Mouse (Mus musculus): ENCODE measurements around the gene Col25a1. TPM values are rescaled to one million over a fixed set of nuclear protein-coding genes. Genes with fewer than 3 reads are reported as not detected.

Col25a1 gene
- polyA plus RNA-seq, 1 experiment from 2014 or later: 14.8 TPM

- ATAC-seq (ENCODE audit: insufficient number of reproducible peaks, insufficient read depth, low FRiP score, low TSS enrichment, low read depth): no peak
- Histone ChIP-seq H3K27ac (no peak overlapping the region), H3K4me2 (no peak overlapping the region)
These were observed 30.1 kb downstream of the Col25a1 start for GRCm38 (mm10) chr3:130161323-130161917.

GRCm38 (mm10) chr3:130166875-130167274 is 35.6 kb downstream of the Col25a1 start:
- Histone ChIP-seq H3K36me3 (no peaks in the 10 kb centered on the region), H3K4me3 (no peak overlapping the region), H3K9ac (no peak overlapping the region), H3K4me1 (no peaks in the 10 kb centered on the region), H3K27ac (no peak overlapping the region), H3K4me2 (no peak overlapping the region), H3K27me3 (no peaks in the 10 kb centered on the region), H3K9me3 (no peaks in the 10 kb centered on the region)
- WGBS: 65% methylated on average over 4 of the region's 4 CpGs
- ATAC-seq (ENCODE audit: insufficient number of reproducible peaks, insufficient read depth, low FRiP score, low TSS enrichment, low read depth): no peak

More at GRCm38 (mm10) chr3:130161323-130161917, 30.1 kb downstream of the Col25a1 start:
- Histone ChIP-seq H3K9me3 (no peaks in the 10 kb centered on the region), H3K4me1 (0 out of 2 replicates have a peak, but pooled peaks cover 5% of the 10 kb centered on the region), H3K9ac (no peak overlapping the region), H3K36me3 (no peaks in the 10 kb centered on the region), H3K27me3 (no peaks in the 10 kb centered on the region), H3K4me3 (no peak overlapping the region)
- 38% methylated on average over 13 of the region's 13 CpGs for WGBS

GRCm38 (mm10) chr3:130172764-130173163 is 41.5 kb downstream of the Col25a1 start:
- Histone ChIP-seq H3K27me3 (peaks cover 3% of the 10 kb centered on the region; the same call in 1 of the 2 replicates), H3K9ac (no peak overlapping the region), H3K4me2 (no peak overlapping the region), H3K9me3 (no peaks in the 10 kb centered on the region), H3K4me3 (no peak overlapping the region), H3K4me1 (no peaks in the 10 kb centered on the region), H3K36me3 (no peaks in the 10 kb centered on the region), H3K27ac (no peak overlapping the region)
- ATAC-seq (ENCODE audit: insufficient number of reproducible peaks, insufficient read depth, low FRiP score, low TSS enrichment, low read depth): no peak
- WGBS: 79% methylated on average over 17 of the region's 17 CpGs

- under 1% methylated on average over 40 of the region's 40 CpGs for WGBS
- Histone ChIP-seq H3K4me2 (peak overlapping the region; percentile 98), H3K36me3 (no peaks in the 10 kb centered on the region), H3K27me3 (peaks cover 15% of the 10 kb centered on the region), H3K9ac (peak overlapping the region; percentile 73), H3K4me3 (peak overlapping the region; percentile 68), H3K4me1 (peaks cover 13% of the 10 kb centered on the region), H3K9me3 (no peaks in the 10 kb centered on the region), H3K27ac (peak overlapping the region; percentile 81)
- ATAC-seq (ENCODE audit: insufficient number of reproducible peaks, insufficient read depth, low FRiP score, low TSS enrichment, low read depth): peak; percentile 89
These were observed 49.1 kb downstream of the Col25a1 start for GRCm38 (mm10) chr3:130180181-130180940.

- H3K27me3 ChIP-seq: peaks cover 15% of the 10 kb centered on the region
- no peaks in the 10 kb centered on the region for H3K9me3 ChIP-seq
- H3K36me3 ChIP-seq: no peaks in the 10 kb centered on the region
- H3K4me3 ChIP-seq: peak overlapping the region; percentile 68
- peak overlapping the region; percentile 98 for H3K4me2 ChIP-seq
- peak overlapping the region; percentile 73 for H3K9ac ChIP-seq
- H3K4me1 ChIP-seq: peaks cover 14% of the 10 kb centered on the region
- peak; percentile 38; the same call in 1 of the 2 replicates for ATAC-seq (ENCODE audit: insufficient number of reproducible peaks, insufficient read depth, low FRiP score, low TSS enrichment, low read depth)
- H3K27ac ChIP-seq: no peak overlapping the region
- WGBS: under 1% methylated on average over 40 of the region's 40 CpGs
These were observed 49.8 kb downstream of the Col25a1 start for GRCm38 (mm10) chr3:130180964-130181590.

GRCm38 (mm10) chr3:130181591-130181980 is 50.3 kb downstream of the Col25a1 start:
- H3K27ac ChIP-seq: no peak overlapping the region

GRCm38 (mm10) chr3:130182450-130182849 is 51.1 kb downstream of the Col25a1 start:
- Histone ChIP-seq H3K9ac (no peak overlapping the region), H3K4me1 (peaks cover 14% of the 10 kb centered on the region), H3K9me3 (no peaks in the 10 kb centered on the region), H3K4me3 (peak overlapping the region; percentile 68), H3K4me2 (peak overlapping the region; percentile 98), H3K27ac (no peak overlapping the region), H3K36me3 (no peaks in the 10 kb centered on the region), H3K27me3 (peaks cover 15% of the 10 kb centered on the region)
- 50% methylated on average over 4 of the region's 4 CpGs for WGBS
- no peak for ATAC-seq (ENCODE audit: insufficient number of reproducible peaks, insufficient read depth, low FRiP score, low TSS enrichment, low read depth)

More at GRCm38 (mm10) chr3:130181591-130181980, 50.3 kb downstream of the Col25a1 start:
- 15% methylated on average over 8 of the region's 8 CpGs for WGBS
- ATAC-seq (ENCODE audit: insufficient number of reproducible peaks, insufficient read depth, low FRiP score, low TSS enrichment, low read depth): no peak
- H3K9me3 ChIP-seq: no peaks in the 10 kb centered on the region
- no peaks in the 10 kb centered on the region for H3K36me3 ChIP-seq
- H3K4me3 ChIP-seq: peak overlapping the region; percentile 68
- H3K27me3 ChIP-seq: peaks cover 15% of the 10 kb centered on the region
- peak overlapping the region; percentile 73 for H3K9ac ChIP-seq
- peak overlapping the region; percentile 98 for H3K4me2 ChIP-seq
- peaks cover 14% of the 10 kb centered on the region for H3K4me1 ChIP-seq

- no peak overlapping the region for H3K27ac ChIP-seq
- H3K36me3 ChIP-seq: no peaks in the 10 kb centered on the region
- no peak overlapping the region for H3K4me2 ChIP-seq
- H3K4me1 ChIP-seq: peaks cover 18% of the 10 kb centered on the region
- 53% methylated on average over 3 of the region's 3 CpGs for WGBS
- H3K9me3 ChIP-seq: no peaks in the 10 kb centered on the region
- H3K9ac ChIP-seq: no peak overlapping the region
- peaks cover 7% of the 10 kb centered on the region; the same call in 1 of the 2 replicates for H3K27me3 ChIP-seq
- no peak for ATAC-seq (ENCODE audit: insufficient number of reproducible peaks, insufficient read depth, low FRiP score, low TSS enrichment, low read depth)
- no peak overlapping the region for H3K4me3 ChIP-seq
These were observed 53.8 kb downstream of the Col25a1 start for GRCm38 (mm10) chr3:130185111-130185510.

- no peak overlapping the region for H3K4me3 ChIP-seq
- no peak overlapping the region for H3K9ac ChIP-seq
- no peaks in the 10 kb centered on the region for H3K27me3 ChIP-seq
- H3K9me3 ChIP-seq: no peaks in the 10 kb centered on the region
- H3K27ac ChIP-seq: no peak overlapping the region
- no peak overlapping the region for H3K4me2 ChIP-seq
- 85% methylated on average over 5 of the region's 5 CpGs for WGBS
- peaks cover 14% of the 10 kb centered on the region for H3K4me1 ChIP-seq
- H3K36me3 ChIP-seq: no peaks in the 10 kb centered on the region
- no peak for ATAC-seq (ENCODE audit: insufficient number of reproducible peaks, insufficient read depth, low FRiP score, low TSS enrichment, low read depth)
These were observed 56.3 kb downstream of the Col25a1 start for GRCm38 (mm10) chr3:130187588-130187987.

GRCm38 (mm10) chr3:130193450-130193849 is 62.1 kb downstream of the Col25a1 start:
- H3K9ac ChIP-seq: no peak overlapping the region
- ATAC-seq (ENCODE audit: insufficient number of reproducible peaks, insufficient read depth, low FRiP score, low TSS enrichment, low read depth): no peak
- peaks cover 9% of the 10 kb centered on the region for H3K4me1 ChIP-seq
- H3K4me3 ChIP-seq: no peak overlapping the region
- no peak overlapping the region for H3K27ac ChIP-seq
- WGBS: 78% methylated on average over 8 of the region's 8 CpGs
- no peaks in the 10 kb centered on the region for H3K27me3 ChIP-seq
- H3K4me2 ChIP-seq: no peak overlapping the region
- H3K9me3 ChIP-seq: no peaks in the 10 kb centered on the region
- H3K36me3 ChIP-seq: no peaks in the 10 kb centered on the region

GRCm38 (mm10) chr3:130214631-130215030 is 83.3 kb downstream of the Col25a1 start:
- 70% methylated on average over 11 of the region's 11 CpGs for WGBS
- Histone ChIP-seq H3K4me1 (0 out of 2 replicates have a peak, but pooled peaks cover 3% of the 10 kb centered on the region), H3K4me3 (no peak overlapping the region), H3K27me3 (no peaks in the 10 kb centered on the region), H3K9ac (no peak overlapping the region), H3K4me2 (no peak overlapping the region), H3K27ac (no peak overlapping the region), H3K9me3 (no peaks in the 10 kb centered on the region), H3K36me3 (no peaks in the 10 kb centered on the region)
- no peak for ATAC-seq (ENCODE audit: insufficient number of reproducible peaks, insufficient read depth, low FRiP score, low TSS enrichment, low read depth)
